Mouse (Mus musculus) gastrocnemius, adult 2 months (tissue): ENCODE data around the gene Ciapin1. TPM values are rescaled to one million over a fixed set of nuclear protein-coding genes. Genes with fewer than 3 reads are reported as not detected.
A peak's percentile ranks its signal among the peaks of the same experiment; 100 is the strongest.

Source experiments
- DNase-seq: peaks from one replicate; pipeline ENCODE4 v3.0.0; 2022
- H3K27ac ChIP-seq: fragments of 200-600 bp; 2 replicates; pipeline ENCODE4 v1.8.1; 2022; ENCODE audit warnings: mild to moderate bottlenecking
- H3K4me3 ChIP-seq: fragments of 200-600 bp; 2 replicates; pipeline ENCODE4 v1.8.1; 2022; ENCODE audit warnings: mild to moderate bottlenecking, moderate library complexity
- CTCF ChIP-seq: fragments of 200-600 bp; IDR thresholded peaks from 2 replicates; pipeline ENCODE4 v1.8.1; 2022; ENCODE audit warnings: antibody characterized with exemption, mild to moderate bottlenecking, moderate library complexity
- intact Hi-C: fragments of 180-260 bp; cut with DNase I; formaldehyde crosslinking; loops from one replicate; pipeline ENCODE4 v1.15.1; 2025
- total RNA-seq, 2 experiments: library from RNA; stranded (reverse); gene quantifications; 2 replicates each; pipeline ENCODE4 v1.2.3; 2021

The Ciapin1 gene
- total RNA-seq, 2 experiments from 2014 or later, result 29.7 to 44.5 TPM

- H3K4me3 ChIP-seq, result no peak overlapping the region
- no peak for DNase-seq
- intact Hi-C loops, result no loop called here
- no peak for TF ChIP-seq CTCF
- H3K27ac ChIP-seq, result no peak overlapping the region
Measured at GRCm38 (mm10) chr8:94794368-94794767, 43.8 kb downstream of the Ciapin1 start.

- no peak for DNase-seq
- H3K27ac ChIP-seq, result no peak overlapping the region
- TF ChIP-seq CTCF, result no peak
- H3K4me3 ChIP-seq, result no peak overlapping the region
- intact Hi-C loops, result no loop called here
Measured at GRCm38 (mm10) chr8:94789256-94789955, 48.8 kb downstream of the Ciapin1 start.

DNA sequence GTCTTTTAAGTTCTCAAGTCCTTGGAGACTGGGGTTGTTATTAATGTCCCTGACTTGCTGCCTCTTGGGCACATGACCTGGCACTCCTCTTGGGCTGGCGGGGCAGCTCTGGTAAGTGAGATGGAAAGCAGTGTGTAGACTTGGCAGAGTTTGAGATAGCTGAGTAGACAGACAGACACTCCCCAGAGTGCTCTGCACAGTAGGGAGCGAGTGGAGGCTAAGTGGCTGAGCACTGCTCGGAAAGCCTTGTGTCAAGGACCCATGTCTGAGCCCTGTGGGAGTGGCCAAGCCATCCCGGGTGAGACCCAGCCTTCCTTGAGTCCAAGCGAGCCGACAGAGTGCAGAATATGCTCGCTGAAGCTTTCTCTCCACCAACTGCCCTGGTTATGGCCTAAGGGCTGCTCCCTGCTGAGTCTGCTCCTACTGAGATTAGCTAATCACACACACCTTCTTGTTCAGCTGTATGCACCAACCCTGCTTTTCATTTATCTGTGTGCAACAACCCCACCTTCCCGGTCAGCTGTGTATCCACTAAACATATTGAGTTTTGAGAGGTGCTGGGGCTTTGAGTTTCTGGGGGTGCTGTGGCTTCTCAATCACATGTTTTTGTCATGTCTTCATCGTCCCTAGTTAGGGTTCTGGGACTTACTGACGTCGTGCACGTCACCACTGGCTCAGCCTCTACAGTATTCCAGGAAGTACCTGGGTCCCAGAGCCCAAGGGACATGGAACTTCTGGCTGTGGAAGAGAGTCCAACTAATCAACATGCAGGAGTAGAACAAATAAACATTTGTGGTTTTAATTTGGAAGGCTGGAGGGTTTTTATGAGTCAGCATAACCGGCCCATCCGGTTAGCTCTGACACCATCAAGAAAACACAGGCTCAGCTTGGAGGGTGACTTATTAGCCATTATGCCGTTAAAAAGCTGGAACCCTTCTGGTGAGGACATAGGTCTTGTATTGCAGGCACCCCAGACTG is 50.3 kb downstream of the Ciapin1 start:
- Histone ChIP-seq H3K4me3 (no peak overlapping the region; the same call in 1 of the 2 replicates), H3K27ac (peak overlapping the region; percentile 58; the same call in 1 of the 2 replicates)
- intact Hi-C loops, result no loop called here
- DNase-seq, result peak; percentile 76
- TF ChIP-seq CTCF, result no peak

GRCm38 (mm10) chr8:94785995-94786595 is 52.1 kb downstream of the Ciapin1 start:
- intact Hi-C loops, result no loop called here
- no peak for DNase-seq
- no peak overlapping the region for H3K27ac ChIP-seq
- no peak overlapping the region for H3K4me3 ChIP-seq
- TF ChIP-seq CTCF, result no peak

GRCm38 (mm10) chr8:94785247-94785985 is 52.7 kb downstream of the Ciapin1 start:
- Histone ChIP-seq H3K4me3 (no peak overlapping the region), H3K27ac (peak overlapping the region; percentile 31; the same call in 1 of the 2 replicates)
- intact Hi-C loops, result no loop called here
- DNase-seq, result peak; percentile 56
- peak; percentile 54 for TF ChIP-seq CTCF

DNA sequence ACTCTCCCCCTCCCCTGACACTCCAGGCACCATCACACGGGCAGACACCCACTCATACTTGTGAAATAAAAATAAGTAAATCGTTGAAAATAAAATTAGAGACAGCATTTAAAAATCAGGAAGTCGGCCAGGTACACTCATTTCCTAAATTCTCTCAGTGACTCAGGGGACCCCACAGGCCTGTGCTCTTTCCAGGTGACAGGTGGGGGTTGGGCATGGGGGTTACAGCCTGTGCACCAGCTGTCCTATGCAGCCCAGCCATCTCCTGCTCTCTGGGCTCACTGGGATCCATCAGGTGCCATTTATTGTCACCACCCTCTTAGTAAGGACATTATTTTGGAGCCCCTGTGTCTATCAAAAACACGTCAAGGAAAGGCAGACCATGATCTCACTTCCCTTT is 54.3 kb downstream of the Ciapin1 start:
- intact Hi-C loops, result no loop called here

GRCm38 (mm10) chr8:94781838-94782235 is 56.3 kb downstream of the Ciapin1 start:
- no peak for TF ChIP-seq CTCF
- intact Hi-C loops, result no loop called here
- H3K4me3 ChIP-seq, result no peak overlapping the region
- DNase-seq, result peak; percentile 36
- H3K27ac ChIP-seq, result no peak overlapping the region

More for the DNA sequence above, 54.3 kb downstream of the Ciapin1 start:
- no peak for DNase-seq
- Histone ChIP-seq H3K4me3 (peak overlapping the region; percentile 5; the same call in 1 of the 2 replicates), H3K27ac (no peak overlapping the region)
- TF ChIP-seq CTCF, result no peak

GRCm38 (mm10) chr8:94781155-94781837 is 56.9 kb downstream of the Ciapin1 start:
- peak overlapping the region; percentile 24; the same call in 1 of the 2 replicates for H3K27ac ChIP-seq
- intact Hi-C loops, result no loop called here
- no peak for DNase-seq
- no peak for TF ChIP-seq CTCF
- H3K4me3 ChIP-seq, result no peak overlapping the region

- intact Hi-C loops, result no loop called here
- Histone ChIP-seq H3K27ac (no peak overlapping the region), H3K4me3 (no peak overlapping the region)
- no peak for DNase-seq
- TF ChIP-seq CTCF, result no peak
Measured at GRCm38 (mm10) chr8:94780491-94781154, 57.5 kb downstream of the Ciapin1 start.

- no peak for DNase-seq
- intact Hi-C loops, result no loop called here
- no peak overlapping the region for H3K4me3 ChIP-seq
- no peak overlapping the region for H3K27ac ChIP-seq
- TF ChIP-seq CTCF, result no peak
Measured at GRCm38 (mm10) chr8:94779534-94780294, 58.4 kb downstream of the Ciapin1 start.
